Mouse (Mus musculus) megakaryocyte-erythroid progenitor cell, adult 5-6 weeks (primary cell): Measurements from ENCODE around the gene Btnl4. TPM values are rescaled to one million over a fixed set of nuclear protein-coding genes. Genes with fewer than 3 reads are reported as not detected.

ENCODE experiments used
- ATAC-seq: replicated peaks from 2 replicates; pipeline ENCODE4 v1.8.0; 2016; ENCODE audit warnings: mild to moderate bottlenecking, inconsistent platforms; ENCODE audit not compliant: severe bottlenecking, poor library complexity, low FRiP score, low TSS enrichment
- total RNA-seq, 2 experiments: library from RNA; stranded (forward) in 1 of 2; stranded (reverse) in 1 of 2; fragments of 200-1000, 215-1000 nt in 1 of 2; fragments of >200 nt in 1 of 2; fragmentation: Nextera tagmentation in 1 of 2; gene quantifications; 2 replicates each; pipeline ENCODE4 v1.2.3; 2014 to 2017

Gene Btnl4
- total RNA-seq, 2 experiments from 2014 or later: not detected

DNA sequence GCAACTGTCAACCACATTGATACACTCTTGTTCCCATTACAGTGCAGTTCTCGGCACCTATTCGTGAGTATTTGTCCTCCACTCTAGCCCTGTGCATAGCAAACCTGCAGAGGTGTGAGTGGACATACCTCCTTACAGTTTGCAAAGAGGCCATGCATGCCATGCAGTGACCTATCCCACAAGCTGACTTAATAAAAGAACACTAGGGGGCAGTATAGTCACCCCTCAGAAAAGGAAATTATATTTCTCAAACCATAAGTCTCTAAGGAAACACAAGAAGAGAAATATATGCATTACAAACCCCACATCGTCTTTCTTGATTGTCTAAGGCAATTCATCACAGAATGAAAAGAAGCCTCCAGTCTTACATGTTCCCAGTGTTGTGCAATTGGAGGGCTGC lies 37.3 kb downstream of the Btnl4 start:
- ATAC-seq: 0 out of 2 replicates have a peak, but pooled peaks have one; percentile 61

DNA sequence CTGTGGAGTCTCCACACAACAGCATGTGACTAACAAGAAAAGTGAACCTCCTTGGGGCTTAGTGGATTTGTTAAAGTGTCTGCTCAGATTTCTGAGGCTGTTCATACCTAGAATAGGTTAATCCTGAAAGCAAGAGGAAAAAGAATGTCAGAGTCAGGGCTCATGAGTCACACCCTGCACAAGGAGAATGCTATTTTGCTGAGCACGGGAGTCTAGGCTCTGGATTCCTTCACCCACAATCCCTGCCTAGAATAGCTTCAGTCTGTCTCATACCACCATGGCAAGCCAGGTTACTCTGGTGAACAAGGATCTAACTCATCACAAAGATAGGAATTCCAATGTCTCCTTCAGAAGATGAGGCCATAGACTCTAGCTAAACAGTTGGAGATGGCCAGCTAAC lies 38.5 kb downstream of the Btnl4 start:
- ATAC-seq: no peak

DNA sequence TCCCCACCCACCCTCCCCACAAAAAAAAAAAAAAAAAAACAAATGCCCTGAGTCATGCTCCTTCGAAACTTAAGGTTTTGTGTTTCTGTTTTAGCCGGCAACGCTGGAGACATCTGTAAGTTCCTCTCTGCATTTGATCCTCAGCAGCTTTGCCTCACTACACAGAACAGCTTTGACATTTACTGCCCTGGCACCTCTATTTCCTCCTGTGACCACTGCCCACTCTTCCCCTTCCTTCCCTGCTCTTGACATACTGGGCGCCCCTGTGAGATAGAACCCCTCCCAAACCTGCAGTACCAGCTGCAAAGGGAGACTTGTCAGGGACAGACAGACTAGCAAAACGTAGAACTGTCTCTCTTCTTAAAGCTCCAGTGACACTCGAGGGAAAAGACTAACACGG lies 39.5 kb downstream of the Btnl4 start:
- ATAC-seq: no peak

DNA sequence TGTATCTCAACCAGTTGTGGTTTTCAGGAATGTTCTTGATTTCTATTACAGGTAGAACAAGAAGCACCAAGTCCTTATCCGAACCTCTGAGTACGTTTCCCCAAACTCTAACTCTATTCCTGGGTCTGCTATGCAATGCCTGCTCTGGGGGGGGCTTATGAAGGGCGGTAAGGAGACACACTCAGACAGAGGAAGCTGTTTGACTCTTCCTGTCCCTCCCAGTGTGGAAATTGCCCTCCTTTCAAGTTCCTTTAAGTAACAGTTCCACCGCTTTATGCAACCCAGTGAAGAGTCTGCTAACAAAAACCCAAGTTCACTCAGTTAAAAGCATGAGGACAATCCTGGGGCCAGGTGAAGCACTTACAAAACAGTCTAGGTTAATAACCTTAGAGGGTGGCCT lies 40.0 kb downstream of the Btnl4 start:
- ATAC-seq: no peak

DNA sequence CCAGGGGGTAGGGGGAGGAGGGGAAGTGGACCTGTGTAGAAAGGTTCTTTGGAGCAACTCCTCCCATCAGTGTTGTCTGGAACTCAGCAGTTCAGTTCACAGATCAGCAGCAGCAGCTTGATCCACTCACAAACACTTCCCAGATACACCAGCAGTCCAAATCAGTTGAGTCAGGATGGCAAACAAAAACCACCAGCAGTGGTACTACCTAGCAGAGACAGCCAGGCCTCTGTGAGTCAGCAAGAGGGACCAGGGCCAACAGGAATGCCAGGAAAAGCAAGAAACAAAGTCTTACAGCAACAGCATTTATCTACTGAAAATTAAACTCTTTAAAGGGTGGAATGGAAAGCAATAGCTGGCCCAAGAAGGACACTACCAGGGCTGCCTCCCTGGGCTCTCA lies 49.5 kb downstream of the Btnl4 start:
- no peak for ATAC-seq

DNA sequence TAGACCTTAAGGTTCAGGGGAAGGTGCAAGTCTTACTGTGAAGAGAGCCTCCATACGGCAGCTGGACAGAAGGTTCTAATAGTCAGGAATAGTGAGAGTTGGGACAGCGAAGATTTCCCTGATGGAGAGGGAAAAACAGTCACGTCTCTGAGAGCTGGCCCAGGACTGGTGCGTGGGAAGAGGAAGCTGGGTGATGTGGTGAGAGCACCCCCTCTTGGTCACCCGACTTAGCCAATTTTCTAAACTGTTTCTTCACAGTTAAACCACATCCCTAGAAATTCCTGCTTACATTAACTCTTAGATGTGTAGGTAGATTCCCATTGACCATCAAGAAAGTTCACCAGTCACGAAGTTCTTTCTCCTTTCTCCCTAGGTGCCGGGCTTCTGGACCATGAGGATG lies 57.1 kb downstream of the Btnl4 start:
- ATAC-seq: no peak

Other genes starting within 250 kb of the Btnl4 start
- 8.7 and 32.0 TPM in 2 replicates for gene H2-Ob, start 238.4 kb downstream of the Btnl4 start, total RNA-seq (2014; fragmentation: Nextera tagmentation)
- gene H2-Ob, start 238.4 kb downstream of the Btnl4 start, total RNA-seq (2017): 7.8 and 10.4 TPM in 2 replicates
- gene H2-Ab1, start 219.6 kb downstream of the Btnl4 start, total RNA-seq (2014; fragmentation: Nextera tagmentation): 20.3 and 24.1 TPM in 2 replicates
- gene H2-Ab1, start 219.6 kb downstream of the Btnl4 start, total RNA-seq (2017): 68.7 and 80.9 TPM in 2 replicates
- 2.0 and 4.4 TPM in 2 replicates for gene H2-Aa, start 189.5 kb downstream of the Btnl4 start, total RNA-seq (2014; fragmentation: Nextera tagmentation)
- gene H2-Aa, start 189.5 kb downstream of the Btnl4 start, total RNA-seq (2017): 12.4 and 31.9 TPM in 2 replicates
- gene H2-Eb1, start 171.5 kb downstream of the Btnl4 start, total RNA-seq (2014; fragmentation: Nextera tagmentation): 5.9 TPM in 1 of 2 replicates, not detected in the other
- 15.0 and 24.9 TPM in 2 replicates for gene H2-Eb1, start 171.5 kb downstream of the Btnl4 start, total RNA-seq (2017)
- 0.50 TPM in 1 of 2 replicates, not detected in the other for gene H2-Eb2, start 151.7 kb downstream of the Btnl4 start, total RNA-seq (2014; fragmentation: Nextera tagmentation)
- gene H2-Eb2, start 151.7 kb downstream of the Btnl4 start, total RNA-seq (2017): not detected in 2 replicates
- gene Btnl2, start 122.5 kb downstream of the Btnl4 start, total RNA-seq (2014; fragmentation: Nextera tagmentation): not detected in 2 replicates
- not detected in 2 replicates for gene Btnl2, start 122.5 kb downstream of the Btnl4 start, total RNA-seq (2017)
- not detected in 2 replicates for gene Btnl1, start 100.2 kb downstream of the Btnl4 start, total RNA-seq (2014; fragmentation: Nextera tagmentation)
- gene Btnl1, start 100.2 kb downstream of the Btnl4 start, total RNA-seq (2017): not detected in 2 replicates
- gene BC051142, start 78.5 kb downstream of the Btnl4 start, total RNA-seq (2014; fragmentation: Nextera tagmentation): 5.4 and 7.7 TPM in 2 replicates
- gene BC051142, start 78.5 kb downstream of the Btnl4 start, total RNA-seq (2017): 1.4 and 4.7 TPM in 2 replicates
- gene Btnl6, start 40.0 kb upstream of the Btnl4 start, total RNA-seq (2014; fragmentation: Nextera tagmentation): not detected in 2 replicates
- not detected in 2 replicates for gene Btnl6, start 40.0 kb upstream of the Btnl4 start, total RNA-seq (2017)
- 0.22 and 0.66 TPM in 2 replicates for gene Notch4, start 87.0 kb upstream of the Btnl4 start, total RNA-seq (2014; fragmentation: Nextera tagmentation)
- 0.11 and 0.75 TPM in 2 replicates for gene Notch4, start 87.0 kb upstream of the Btnl4 start, total RNA-seq (2017)
- 28.0 and 33.0 TPM in 2 replicates for gene Gpsm3, start 112.5 kb upstream of the Btnl4 start, total RNA-seq (2014; fragmentation: Nextera tagmentation)
- 7.8 and 11.2 TPM in 2 replicates for gene Gpsm3, start 112.5 kb upstream of the Btnl4 start, total RNA-seq (2017)
- 31.1 and 31.3 TPM in 2 replicates for gene Pbx2, start 113.9 kb upstream of the Btnl4 start, total RNA-seq (2014; fragmentation: Nextera tagmentation)
- gene Pbx2, start 113.9 kb upstream of the Btnl4 start, total RNA-seq (2017): 23.2 and 31.1 TPM in 2 replicates
- gene Ager, start 120.5 kb upstream of the Btnl4 start, total RNA-seq (2014; fragmentation: Nextera tagmentation): 2.6 and 6.6 TPM in 2 replicates
- 0.57 TPM in 1 of 2 replicates, not detected in the other for gene Ager, start 120.5 kb upstream of the Btnl4 start, total RNA-seq (2017)
- gene Rnf5, start 126.4 kb upstream of the Btnl4 start, total RNA-seq (2014; fragmentation: Nextera tagmentation): 46.9 and 66.2 TPM in 2 replicates
- gene Rnf5, start 126.4 kb upstream of the Btnl4 start, total RNA-seq (2017): 13.4 and 20.0 TPM in 2 replicates
- 76.3 and 104 TPM in 2 replicates for gene Agpat1, start 126.9 kb upstream of the Btnl4 start, total RNA-seq (2014; fragmentation: Nextera tagmentation)
- gene Agpat1, start 126.9 kb upstream of the Btnl4 start, total RNA-seq (2017): 19.0 and 51.2 TPM in 2 replicates
- 0.96 and 2.1 TPM in 2 replicates for gene Egfl8, start 138.7 kb upstream of the Btnl4 start, total RNA-seq (2014; fragmentation: Nextera tagmentation)
- gene Egfl8, start 138.7 kb upstream of the Btnl4 start, total RNA-seq (2017): 2.6 TPM in 1 of 2 replicates, not detected in the other
- 31.3 and 35.4 TPM in 2 replicates for gene Ppt2, start 151.2 kb upstream of the Btnl4 start, total RNA-seq (2014; fragmentation: Nextera tagmentation)
- 10.4 and 17.0 TPM in 2 replicates for gene Ppt2, start 151.2 kb upstream of the Btnl4 start, total RNA-seq (2017)
- gene Prrt1, start 152.2 kb upstream of the Btnl4 start, total RNA-seq (2014; fragmentation: Nextera tagmentation): 0.59 TPM in 1 of 2 replicates, not detected in the other
- gene Prrt1, start 152.2 kb upstream of the Btnl4 start, total RNA-seq (2017): 0.75 TPM in 1 of 2 replicates, not detected in the other
- gene Fkbpl, start 167.4 kb upstream of the Btnl4 start, total RNA-seq (2014; fragmentation: Nextera tagmentation): 5.5 TPM in 2 replicates
- 14.7 and 26.2 TPM in 2 replicates for gene Fkbpl, start 167.4 kb upstream of the Btnl4 start, total RNA-seq (2017)
- 20.6 and 31.3 TPM in 2 replicates for gene Atf6b, start 169.8 kb upstream of the Btnl4 start, total RNA-seq (2014; fragmentation: Nextera tagmentation)
- gene Atf6b, start 169.8 kb upstream of the Btnl4 start, total RNA-seq (2017): 8.7 and 11.5 TPM in 2 replicates
- gene Tnxb, start 193.2 kb upstream of the Btnl4 start, total RNA-seq (2014; fragmentation: Nextera tagmentation): not detected in 2 replicates
- gene Tnxb, start 193.2 kb upstream of the Btnl4 start, total RNA-seq (2017): not detected in 2 replicates